Mouse (Mus musculus): Measurements from ENCODE around the gene Gpr37l1. TPM values are rescaled to one million over a fixed set of nuclear protein-coding genes. Genes with fewer than 3 reads are reported as not detected.
"Not testable (repeated sequence)": the region's sequence is repeated elsewhere in the genome, so short reads cannot be mapped to it uniquely, and the experiment has no call there.

Gene Gpr37l1
- total RNA-seq (2015; ENCODE audit: low replicate concordance): 1.0 TPM in 1 of 2 replicates, not detected in the other
- not detected in 2 replicates for total RNA-seq (2017; ENCODE audit: low replicate concordance)

DNA sequence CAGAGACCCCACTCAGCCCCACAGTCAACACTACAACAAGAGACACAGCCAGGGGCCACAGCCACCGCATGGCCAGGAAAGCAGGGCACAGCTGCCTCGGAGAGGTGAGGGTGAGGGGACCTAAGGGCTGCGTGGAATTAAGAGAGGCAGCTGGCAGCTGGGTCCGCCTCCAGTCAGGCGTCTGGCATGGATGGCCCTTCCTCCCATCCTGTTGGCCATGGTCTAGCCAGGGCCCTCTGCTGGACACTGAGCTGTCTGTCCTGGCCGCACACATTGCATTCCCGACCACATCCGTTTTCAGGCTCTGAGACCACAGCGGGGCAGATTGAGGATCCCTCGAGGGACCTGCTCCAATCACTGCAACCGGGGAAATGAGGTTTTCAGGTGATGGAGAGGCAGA lies at the start of gene Gpr37l1:
Gene Gpr37l1 (minus strand): TSS at position 247 of the 400 bp plus-strand sequence.
- no peak for ATAC-seq (replicated peaks; ENCODE audit: low FRiP score, poor library complexity, severe bottlenecking)

DNA sequence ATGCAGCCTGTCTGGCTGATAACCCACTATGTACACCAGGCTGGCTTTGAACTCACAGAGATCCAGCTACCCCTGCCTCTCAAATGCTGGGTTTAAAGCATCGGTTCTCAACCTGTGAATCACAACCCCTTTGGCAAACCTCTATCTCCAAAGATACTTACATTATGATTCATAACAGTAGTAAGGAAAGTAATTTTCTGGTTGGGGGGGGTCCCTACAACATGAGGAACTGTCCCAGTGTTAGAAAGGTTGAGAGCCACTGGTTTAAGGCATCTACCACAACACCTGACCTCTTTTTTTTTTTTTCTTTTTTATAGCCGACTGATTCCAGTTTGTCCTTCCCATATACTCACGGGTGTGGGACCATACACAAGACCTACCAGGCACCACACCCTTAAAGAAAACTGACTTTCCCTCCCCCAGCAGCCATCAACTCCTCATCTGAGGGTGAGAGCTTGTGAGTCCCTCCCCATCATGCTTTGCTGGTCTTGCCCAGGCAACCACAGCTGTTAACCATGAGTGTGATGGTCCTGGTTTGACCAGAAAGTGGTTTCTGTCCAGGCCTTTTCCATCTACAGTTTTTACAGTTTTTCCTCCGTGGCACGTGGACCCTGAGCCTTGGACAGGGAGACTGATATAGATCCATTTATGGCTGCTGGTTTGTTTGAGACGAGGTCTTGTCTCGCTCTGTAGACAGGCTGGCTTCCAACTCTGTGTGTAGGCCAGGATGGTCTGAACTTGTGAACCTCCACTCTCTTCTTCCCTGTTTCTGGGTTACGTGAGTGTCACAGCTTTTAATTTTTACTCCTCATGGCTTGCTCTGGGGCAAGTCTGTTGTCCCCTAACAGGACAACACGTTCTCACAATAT lies 46.5 kb upstream of the Gpr37l1 start:
- ATAC-seq (replicated peaks; ENCODE audit: low FRiP score, poor library complexity, severe bottlenecking): no peak

DNA sequence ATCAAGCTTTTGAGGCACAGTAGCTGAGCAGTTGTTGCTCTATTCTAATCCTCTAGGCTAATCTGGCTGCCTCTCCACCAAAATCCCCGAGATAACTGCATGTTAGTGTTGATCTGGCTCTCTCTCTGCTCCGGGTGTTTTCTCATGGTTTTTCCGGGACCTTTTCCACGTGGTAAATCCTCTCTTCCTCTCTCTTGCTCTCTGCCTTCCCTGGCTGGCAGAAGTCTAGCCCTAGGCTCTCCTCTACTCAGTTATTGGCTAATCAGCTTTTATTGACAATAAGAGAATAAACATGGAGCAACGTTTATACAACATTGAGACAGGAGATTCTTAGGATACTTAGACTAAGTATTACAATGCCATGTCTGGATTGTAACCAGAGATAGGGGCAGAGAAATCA lies 42.9 kb upstream of the Gpr37l1 start:
- ATAC-seq (replicated peaks; ENCODE audit: low FRiP score, poor library complexity, severe bottlenecking): no peak

DNA sequence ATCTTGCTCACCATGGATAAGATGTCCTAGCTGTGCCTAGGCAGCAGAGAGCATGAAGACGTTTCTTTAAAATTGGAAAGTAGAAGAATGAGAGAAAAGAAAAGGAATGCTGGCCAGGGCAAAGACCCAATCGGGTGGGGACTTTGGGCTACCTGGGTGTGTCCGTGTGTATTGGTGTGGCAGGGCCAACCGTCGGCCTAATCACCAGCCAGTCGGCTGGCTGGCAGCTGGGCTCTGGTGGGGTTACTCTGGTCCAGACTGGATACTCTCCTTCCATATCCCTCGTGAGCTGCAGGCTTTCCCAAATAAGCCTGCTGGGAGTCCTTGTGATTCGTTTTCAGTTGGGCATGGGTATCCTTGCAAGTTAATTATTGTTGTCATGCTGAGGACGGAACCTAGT lies 41.2 kb upstream of the Gpr37l1 start:
- ATAC-seq (replicated peaks; ENCODE audit: low FRiP score, poor library complexity, severe bottlenecking): peak; percentile 41; the same call in 1 of the 2 replicates

DNA sequence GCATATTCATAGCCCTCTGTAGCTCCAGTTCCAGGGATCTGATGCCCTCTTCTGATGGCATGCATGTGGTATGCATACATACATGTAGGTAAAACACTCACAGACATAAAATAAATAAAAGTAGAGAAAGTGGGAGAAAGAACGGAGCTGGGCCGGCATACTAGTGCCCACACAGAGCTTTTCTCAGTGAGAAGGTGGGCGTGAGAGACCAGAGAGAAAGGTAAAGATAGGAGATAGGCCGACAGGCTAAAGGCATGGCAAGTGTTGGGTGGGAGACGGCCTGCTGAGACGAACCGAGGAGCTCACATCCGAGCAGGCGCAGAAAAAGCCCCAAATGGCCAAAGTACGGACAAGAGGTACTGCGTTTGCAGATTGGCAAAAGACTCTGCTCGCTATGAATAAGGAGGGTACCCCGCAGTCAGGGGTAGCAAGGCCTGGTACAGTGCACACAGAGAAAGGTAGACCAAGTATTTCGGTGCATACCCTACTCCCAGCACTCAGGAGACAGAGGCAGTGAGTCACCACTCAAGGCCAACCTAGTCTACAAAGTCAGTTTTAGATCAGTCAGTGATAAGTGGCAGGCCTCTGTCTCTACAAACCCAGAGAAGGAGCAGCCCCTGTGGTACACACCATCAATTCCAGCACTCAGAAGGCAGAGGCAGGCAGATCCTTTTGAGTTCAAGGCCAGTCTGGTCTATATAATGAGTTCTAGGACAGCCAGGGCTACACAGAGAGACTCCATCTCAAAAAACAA lies 39.3 kb upstream of the Gpr37l1 start:
- ATAC-seq (replicated peaks; ENCODE audit: low FRiP score, poor library complexity, severe bottlenecking): no peak

DNA sequence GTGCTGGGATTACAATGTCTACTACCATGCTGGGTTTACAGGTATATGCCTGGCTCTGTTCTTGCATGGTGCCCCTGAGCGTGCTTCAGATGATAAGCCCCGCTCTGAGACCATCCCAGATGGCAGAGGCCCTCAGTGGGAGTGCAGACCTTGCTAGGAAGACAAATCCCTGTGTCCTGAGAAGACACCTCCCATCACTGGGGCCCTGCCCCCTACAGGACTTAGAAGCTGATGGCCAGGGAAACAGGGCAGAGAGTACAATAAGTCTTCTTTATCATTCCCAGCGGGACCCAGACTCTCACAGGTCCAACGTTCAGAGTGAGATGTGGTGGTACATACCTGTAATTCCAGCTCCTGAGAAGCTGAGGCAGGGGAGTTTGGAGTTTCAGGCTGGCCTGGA lies 37.8 kb upstream of the Gpr37l1 start:
- ATAC-seq (replicated peaks; ENCODE audit: low FRiP score, poor library complexity, severe bottlenecking): no peak

DNA sequence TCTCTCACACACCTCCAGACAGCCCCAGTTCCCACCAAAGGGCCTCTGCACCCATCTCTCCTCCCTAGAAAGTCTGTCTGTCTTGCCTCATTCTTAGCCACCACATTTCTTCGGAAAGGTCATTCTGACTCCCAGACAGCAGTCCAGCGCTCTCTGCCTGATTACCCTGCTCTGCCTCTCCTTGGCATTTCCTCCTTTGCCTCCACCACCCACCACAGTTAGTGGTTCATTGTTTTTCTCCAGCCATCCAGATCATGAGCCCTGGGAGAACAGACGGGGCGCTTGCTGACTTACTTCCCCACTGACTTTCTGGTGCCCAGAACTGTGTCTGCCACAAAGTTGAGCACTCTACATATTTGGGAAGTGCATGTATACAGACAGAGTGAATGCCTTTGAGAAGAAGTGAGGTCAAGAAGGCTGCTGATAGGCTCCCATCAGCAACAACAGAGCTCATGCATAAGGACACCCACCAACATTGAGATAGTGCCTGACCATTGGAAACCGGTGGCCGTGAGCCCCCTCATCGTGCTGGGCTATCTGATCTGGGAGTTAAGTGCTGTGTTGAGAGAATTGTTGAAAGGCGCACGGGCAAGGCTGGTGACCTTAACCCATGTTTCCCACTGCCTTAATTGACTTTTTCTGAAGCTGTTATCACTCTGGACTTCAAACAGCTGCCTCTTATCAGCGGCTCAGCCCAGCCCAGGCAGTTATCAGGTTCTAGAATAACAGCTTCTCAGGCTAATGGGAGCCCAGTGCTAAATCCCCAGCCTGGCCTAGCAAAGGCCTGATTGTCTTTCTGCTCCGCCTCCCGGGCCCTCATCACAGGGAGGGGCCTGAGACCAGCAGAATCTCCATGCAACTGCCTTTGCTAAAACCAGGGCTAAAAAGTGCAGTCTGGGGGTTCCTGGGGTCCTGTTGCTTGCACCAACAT lies 37.0 kb upstream of the Gpr37l1 start:
- ATAC-seq (replicated peaks; ENCODE audit: low FRiP score, poor library complexity, severe bottlenecking): peak; percentile 78

DNA sequence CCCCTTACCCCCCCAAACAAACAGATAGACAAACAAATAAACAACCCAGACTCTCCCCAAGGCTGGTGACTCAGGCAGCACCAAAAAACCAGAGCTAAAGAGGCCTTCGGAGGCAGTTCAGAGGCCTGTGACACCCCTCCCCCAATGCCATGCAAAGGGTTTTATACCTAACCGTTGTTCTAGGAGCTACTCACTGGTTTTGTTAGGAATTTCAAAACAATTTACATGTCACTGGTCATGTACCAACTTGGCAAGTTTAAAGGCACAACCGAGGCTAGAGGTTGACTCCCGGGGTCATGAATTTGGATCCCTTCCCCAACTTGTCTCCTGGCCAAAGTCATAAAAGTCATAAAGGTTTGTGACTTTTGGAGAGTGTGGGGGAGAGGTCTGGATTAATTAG lies 32.9 kb upstream of the Gpr37l1 start:
- no peak for ATAC-seq (replicated peaks; ENCODE audit: low FRiP score, poor library complexity, severe bottlenecking)

DNA sequence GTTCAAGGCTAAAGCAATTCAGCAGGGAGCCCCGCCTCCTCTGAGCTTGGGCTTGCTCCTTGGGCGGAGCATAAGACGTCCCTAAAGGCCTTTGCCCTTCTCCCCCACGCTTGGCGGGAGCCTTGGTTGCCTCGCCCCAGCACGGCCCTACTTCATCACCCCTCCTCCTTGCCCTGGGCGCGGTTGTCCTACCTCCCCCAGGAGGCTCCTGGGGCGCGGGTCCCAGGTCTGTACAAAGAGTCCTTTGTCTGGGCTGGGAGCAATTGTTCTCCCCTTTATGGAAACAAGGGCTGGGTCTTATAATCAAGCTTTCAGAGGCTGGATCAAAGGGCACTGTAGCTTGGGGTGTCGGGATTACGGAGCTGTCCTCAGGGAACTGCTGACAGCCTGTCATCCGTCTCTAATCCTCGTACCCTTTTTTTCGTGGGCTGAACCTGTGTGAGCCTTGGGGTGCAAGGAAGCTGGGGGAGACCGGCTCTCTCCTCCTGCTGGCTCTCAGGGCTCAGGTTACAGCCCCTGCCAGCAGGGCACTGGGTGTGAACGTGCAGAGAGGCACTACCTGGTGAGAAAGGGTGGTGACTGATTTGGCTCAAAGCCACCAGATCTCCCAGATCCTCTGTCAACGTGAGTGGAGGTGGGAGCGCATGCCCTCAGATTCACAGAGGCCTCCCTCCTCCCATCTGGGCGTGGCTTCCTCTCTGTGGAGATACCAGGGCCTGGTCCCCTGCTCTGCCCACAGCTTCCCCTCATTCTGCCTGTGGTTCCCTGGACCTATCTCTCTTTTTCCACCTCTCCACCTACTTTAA lies 31.7 kb upstream of the Gpr37l1 start:
- ATAC-seq (replicated peaks; ENCODE audit: low FRiP score, poor library complexity, severe bottlenecking): peak; percentile 66

DNA sequence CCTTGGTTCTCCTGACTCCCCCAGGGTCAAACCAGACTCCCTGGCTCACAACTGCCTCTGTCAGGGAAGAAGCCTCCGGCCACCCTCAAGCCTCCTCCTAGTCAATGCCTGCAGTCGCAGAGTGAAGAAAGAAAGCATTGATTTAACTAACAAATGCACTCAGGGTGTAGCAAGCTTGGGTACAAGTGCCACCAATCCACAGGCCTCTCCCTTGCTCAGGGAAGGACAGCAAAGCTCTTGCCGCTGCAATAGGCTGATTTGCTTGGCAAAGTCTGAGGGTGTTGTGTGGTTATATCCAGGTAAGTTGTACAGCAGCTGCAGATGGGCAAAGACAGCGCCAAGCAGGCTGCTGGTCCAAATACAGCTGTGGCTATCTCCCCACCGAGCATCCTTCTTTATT lies 30.9 kb upstream of the Gpr37l1 start:
- no peak for ATAC-seq (replicated peaks; ENCODE audit: low FRiP score, poor library complexity, severe bottlenecking)

DNA sequence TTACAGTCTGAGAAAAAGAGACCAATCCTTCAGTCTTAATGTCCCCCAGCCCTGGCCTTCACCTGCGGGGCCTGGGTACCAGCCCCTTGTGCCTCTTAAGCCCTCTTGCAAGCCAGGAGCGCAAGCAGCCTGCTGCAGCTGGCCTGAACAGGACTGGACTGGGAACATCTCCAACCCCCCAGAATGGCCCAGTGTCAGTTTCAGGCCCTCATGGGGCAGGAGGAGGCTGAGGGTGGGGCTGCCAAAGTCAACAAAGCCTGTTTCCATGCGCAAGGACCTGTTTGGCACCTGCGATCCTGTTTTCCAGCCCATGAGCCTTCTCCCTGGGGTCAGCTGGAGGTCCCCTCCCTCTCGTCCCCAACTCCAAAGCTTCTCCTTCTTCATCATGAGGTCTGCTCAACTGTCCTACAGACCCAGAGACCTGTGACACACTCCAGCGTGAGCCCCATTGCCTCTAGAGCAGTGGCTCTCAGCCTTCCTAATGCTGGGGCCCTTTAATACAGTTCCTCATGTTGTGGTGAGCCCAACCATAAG lies 28.5 kb upstream of the Gpr37l1 start:
- ATAC-seq (replicated peaks; ENCODE audit: low FRiP score, poor library complexity, severe bottlenecking): no peak

DNA sequence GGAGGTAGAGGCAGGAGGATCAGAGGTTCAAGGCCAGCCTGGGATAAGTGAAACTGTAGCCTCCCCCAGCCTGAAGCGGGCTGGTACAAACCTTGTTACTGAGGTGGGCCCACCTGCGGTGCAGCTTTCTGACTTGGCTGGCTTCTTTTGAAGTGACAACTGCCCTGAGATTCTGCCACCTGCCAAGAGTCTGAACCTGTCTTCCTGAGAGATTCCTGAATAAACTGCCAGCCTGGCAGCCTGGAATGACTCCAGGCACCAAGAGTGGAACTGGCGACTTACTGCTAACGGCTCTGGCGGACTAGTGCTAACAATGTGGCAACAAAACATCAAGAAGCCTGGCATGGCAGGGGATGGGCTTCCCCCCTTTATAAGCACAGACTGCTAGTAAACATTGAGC lies 26.9 kb upstream of the Gpr37l1 start:
- not testable (repeated sequence) for ATAC-seq (replicated peaks; ENCODE audit: low FRiP score, poor library complexity, severe bottlenecking)

DNA sequence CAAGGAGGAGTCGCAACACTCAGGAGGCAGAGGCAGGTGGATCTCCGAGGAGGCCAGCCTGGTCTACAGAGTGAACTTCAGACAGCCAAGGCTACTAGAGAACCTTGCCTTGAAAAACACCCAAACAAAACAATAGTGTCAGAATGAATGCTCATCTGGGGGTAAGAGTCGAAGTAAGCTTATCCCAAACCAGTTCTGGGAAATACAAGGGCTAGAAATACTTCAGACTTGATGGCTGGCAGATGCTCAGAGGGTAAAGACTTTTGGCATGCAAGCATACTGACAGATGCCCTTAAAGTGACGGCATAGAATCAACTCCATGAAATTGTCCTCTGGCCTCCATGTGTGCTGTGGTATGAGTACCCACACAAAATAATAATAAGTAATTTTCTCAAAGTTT lies 21.7 kb upstream of the Gpr37l1 start:
- no peak for ATAC-seq (replicated peaks; ENCODE audit: low FRiP score, poor library complexity, severe bottlenecking)

DNA sequence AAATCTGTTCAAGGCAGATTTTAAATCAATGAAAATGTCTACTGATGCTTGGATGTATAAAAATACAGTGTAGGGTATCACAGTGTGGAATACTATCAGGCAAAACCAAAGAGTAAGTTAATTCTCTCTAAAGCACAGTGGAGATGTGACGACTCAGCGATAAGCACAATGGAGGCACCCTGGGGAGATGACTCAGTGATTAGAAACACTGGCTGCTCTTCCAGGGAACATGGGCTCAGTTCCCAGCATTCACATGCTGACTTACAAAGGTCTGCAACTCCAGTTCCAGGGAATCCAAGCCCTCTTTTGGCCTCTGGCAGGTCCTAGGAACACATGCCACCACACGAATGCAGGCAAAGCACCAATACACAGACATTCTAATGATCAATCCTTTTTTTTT lies 20.7 kb upstream of the Gpr37l1 start:
- ATAC-seq (replicated peaks; ENCODE audit: low FRiP score, poor library complexity, severe bottlenecking): no peak

DNA sequence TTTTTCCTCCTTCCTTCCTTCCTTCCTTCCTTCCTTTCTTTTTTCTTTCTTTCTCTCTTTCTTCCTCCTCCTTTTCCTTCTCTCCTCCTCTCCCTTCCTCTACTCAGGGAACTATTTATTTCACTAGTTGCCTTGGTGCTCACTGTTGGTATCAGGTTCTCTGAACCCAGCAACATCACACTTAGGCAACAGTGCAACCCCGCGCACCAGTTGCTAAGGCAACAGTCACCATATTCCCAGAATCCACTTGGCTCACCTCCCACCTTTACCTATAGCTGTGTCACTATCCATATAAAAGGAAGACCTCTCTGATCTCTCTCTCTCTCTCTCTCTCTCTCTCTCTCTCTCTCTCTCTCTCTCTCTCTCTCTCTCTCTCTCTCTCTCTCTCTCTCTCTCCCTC lies 19.5 kb upstream of the Gpr37l1 start:
- not testable (repeated sequence) for ATAC-seq (replicated peaks; ENCODE audit: low FRiP score, poor library complexity, severe bottlenecking)

DNA sequence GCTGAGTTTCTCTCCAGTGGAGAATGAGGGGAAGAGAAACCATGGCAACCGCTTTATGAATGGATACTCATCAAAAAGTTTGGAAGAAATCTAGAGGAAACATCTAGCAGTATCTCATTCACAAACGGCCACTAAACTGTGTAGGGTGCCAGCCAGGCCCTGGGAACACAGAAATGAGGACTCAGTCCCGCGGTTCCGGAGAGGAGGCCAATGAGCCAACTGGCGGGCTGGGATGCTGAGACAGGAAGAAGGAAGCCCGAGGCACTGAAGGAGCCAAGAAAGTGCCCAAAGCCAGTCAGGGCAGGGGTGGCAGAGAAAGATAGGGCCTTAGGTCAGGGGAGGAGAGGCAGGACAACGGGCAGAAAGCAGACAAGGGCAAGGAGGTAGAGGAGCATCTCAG lies 18.9 kb upstream of the Gpr37l1 start:
- no peak for ATAC-seq (replicated peaks; ENCODE audit: low FRiP score, poor library complexity, severe bottlenecking)

DNA sequence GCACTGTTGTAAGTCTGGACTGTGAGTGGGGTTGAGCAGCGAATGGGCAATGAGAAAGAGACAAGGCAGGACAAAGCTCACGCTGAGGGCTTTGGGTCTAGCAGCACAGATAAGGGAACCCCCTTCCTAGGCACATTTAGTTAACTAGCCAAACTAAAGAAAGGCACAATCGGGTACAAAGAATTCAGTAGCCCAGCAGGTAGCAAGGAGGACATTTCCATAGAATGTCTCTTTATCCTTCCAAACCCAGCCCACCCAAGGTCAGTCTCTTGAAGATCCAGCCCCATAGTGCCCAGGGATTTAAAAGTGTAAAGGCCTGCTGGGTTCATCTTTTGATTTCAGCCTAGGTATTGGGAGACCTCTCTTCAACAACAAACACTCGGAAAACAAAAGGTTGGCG lies 18.5 kb upstream of the Gpr37l1 start:
- no peak for ATAC-seq (replicated peaks; ENCODE audit: low FRiP score, poor library complexity, severe bottlenecking)

DNA sequence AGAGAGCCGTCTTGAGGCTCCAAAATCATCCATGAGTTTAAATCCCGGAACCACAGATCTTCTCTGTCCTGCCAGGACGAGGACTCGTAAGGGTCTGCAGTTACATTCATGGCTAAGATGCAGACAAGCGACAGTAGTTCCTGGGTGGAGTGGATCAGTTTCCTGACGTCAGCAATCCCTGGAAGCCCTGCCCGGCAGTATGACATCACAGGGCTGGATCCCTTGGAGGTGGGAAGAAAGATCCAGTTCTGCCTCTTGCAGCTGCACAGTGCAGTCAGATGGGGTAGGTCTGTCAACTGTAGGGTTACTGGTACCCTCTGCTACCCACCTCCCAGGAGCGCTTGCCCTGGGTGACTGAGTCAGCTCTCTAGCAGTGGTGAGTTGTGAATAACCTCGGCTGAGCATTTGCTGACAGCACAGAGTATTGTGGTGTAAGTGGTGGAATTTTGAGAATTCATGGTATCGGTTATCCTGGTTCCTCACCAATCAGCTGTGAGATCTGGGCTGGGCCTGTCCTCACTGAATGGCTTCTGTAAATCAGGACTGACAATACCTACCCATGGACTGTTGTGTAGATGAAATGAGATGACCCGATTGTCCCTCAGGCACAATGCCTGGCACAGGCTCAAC lies 16.6 kb upstream of the Gpr37l1 start:
- no peak for ATAC-seq (replicated peaks; ENCODE audit: low FRiP score, poor library complexity, severe bottlenecking)

Data from erythroblast, adult 5-6 weeks (primary cell).